Mouse (Mus musculus) brown adipose tissue, adult 24 weeks (tissue): ENCODE measurements at regions not wholly inside any gene's neighbourhood (a gene's known extent, or its start where the extent isn't known, plus 50 kb on each side); places are given as distances from the start of the nearest gene placed in this dataset.

ENCODE experiments used
- H3K27ac ChIP-seq: fragments of 200-500 bp; replicated peaks from 2 replicates; pipeline ENCODE4 v1.5.1; 2012; ENCODE audit warnings: low read depth, mild to moderate bottlenecking, low read length
- H3K4me1 ChIP-seq: fragments of 200-500 bp; 2 replicates; pipeline ENCODE4 v1.6.1; 2012; ENCODE audit warnings: low read length, mixed read lengths; ENCODE audit not compliant: control insufficient read depth, insufficient read depth, insufficient read length
- H3K4me3 ChIP-seq: fragments of 200-500 bp; 2 replicates; pipeline ENCODE4 v1.5.1; 2012; ENCODE audit warnings: low read depth, mild to moderate bottlenecking, low read length, moderate library complexity; ENCODE audit not compliant: insufficient read depth

- H3K27ac ChIP-seq: no peak overlapping the region
Measured at GRCm38 (mm10) chr1:138011581-138011980, 163.9 kb downstream of the Ptprc start.

GRCm38 (mm10) chr1:138010910-138011477, 164.5 kb downstream of the Ptprc start:
- H3K4me1 ChIP-seq: no peaks in the 10 kb centered on the region
- no peak overlapping the region for H3K4me3 ChIP-seq
- no peak overlapping the region for H3K27ac ChIP-seq

More at GRCm38 (mm10) chr1:138011581-138011980, 163.9 kb downstream of the Ptprc start:
- H3K4me1 ChIP-seq: no peaks in the 10 kb centered on the region
- H3K4me3 ChIP-seq: no peak overlapping the region

- Histone ChIP-seq H3K27ac (no peak overlapping the region), H3K4me1 (no peaks in the 10 kb centered on the region), H3K4me3 (no peak overlapping the region)
Measured at GRCm38 (mm10) chr1:138006811-138007210, 168.7 kb downstream of the Ptprc start.

GRCm38 (mm10) chr1:138004319-138004718, 171.2 kb downstream of the Ptprc start:
- H3K4me3 ChIP-seq: no peak overlapping the region
- no peak overlapping the region for H3K27ac ChIP-seq
- H3K4me1 ChIP-seq: no peaks in the 10 kb centered on the region

- Histone ChIP-seq H3K4me3 (no peak overlapping the region), H3K4me1 (no peaks in the 10 kb centered on the region), H3K27ac (no peak overlapping the region)
Measured at GRCm38 (mm10) chr1:137999268-137999900, 176.1 kb downstream of the Ptprc start.

- Histone ChIP-seq H3K27ac (no peak overlapping the region), H3K4me1 (no peaks in the 10 kb centered on the region), H3K4me3 (no peak overlapping the region)
Measured at GRCm38 (mm10) chr1:137996041-137996440, 179.5 kb downstream of the Ptprc start.

GRCm38 (mm10) chr1:137991936-137992335, 183.6 kb downstream of the Ptprc start:
- Histone ChIP-seq H3K27ac (no peak overlapping the region), H3K4me1 (no peaks in the 10 kb centered on the region), H3K4me3 (no peak overlapping the region)

- Histone ChIP-seq H3K4me1 (no peaks in the 10 kb centered on the region), H3K4me3 (no peak overlapping the region), H3K27ac (no peak overlapping the region)
Measured at GRCm38 (mm10) chr1:137991412-137991811, 184.1 kb downstream of the Ptprc start.

- no peaks in the 10 kb centered on the region for H3K4me1 ChIP-seq
- no peak overlapping the region for H3K4me3 ChIP-seq
- no peak overlapping the region for H3K27ac ChIP-seq
Measured at GRCm38 (mm10) chr1:137973406-137973805, 202.1 kb downstream of the Ptprc start.

GRCm38 (mm10) chr1:137972620-137973350, 202.7 kb downstream of the Ptprc start:
- Histone ChIP-seq H3K4me3 (no peak overlapping the region), H3K27ac (no peak overlapping the region), H3K4me1 (no peaks in the 10 kb centered on the region)

- H3K4me3 ChIP-seq: no peak overlapping the region
- no peaks in the 10 kb centered on the region for H3K4me1 ChIP-seq
- no peak overlapping the region for H3K27ac ChIP-seq
Measured at GRCm38 (mm10) chr1:137966151-137966836, 209.2 kb downstream of the Ptprc start.

GRCm38 (mm10) chr1:137963656-137964055, 211.9 kb downstream of the Ptprc start:
- H3K4me1 ChIP-seq: no peaks in the 10 kb centered on the region
- H3K4me3 ChIP-seq: no peak overlapping the region
- no peak overlapping the region for H3K27ac ChIP-seq

GRCm38 (mm10) chr1:137958040-137958439, 217.5 kb downstream of the Ptprc start:
- H3K27ac ChIP-seq: no peak overlapping the region
- H3K4me1 ChIP-seq: no peaks in the 10 kb centered on the region; the same call in 1 of the 2 replicates
- no peak overlapping the region for H3K4me3 ChIP-seq

GRCm38 (mm10) chr1:137955993-137956392, 219.5 kb downstream of the Ptprc start:
- H3K4me3 ChIP-seq: no peak overlapping the region
- no peak overlapping the region for H3K27ac ChIP-seq
- no peaks in the 10 kb centered on the region; the same call in 1 of the 2 replicates for H3K4me1 ChIP-seq

GRCm38 (mm10) chr1:137955139-137955538, 220.4 kb downstream of the Ptprc start:
- Histone ChIP-seq H3K4me3 (no peak overlapping the region), H3K27ac (no peak overlapping the region), H3K4me1 (no peaks in the 10 kb centered on the region; the same call in 1 of the 2 replicates)
